Mouse (Mus musculus) thymus, adult 18-20 months (tissue): ENCODE measurements around the gene Ranbp1.
A peak's percentile ranks its signal among the peaks of the same experiment; 100 is the strongest.
"Not testable (repeated sequence)": the region's sequence is repeated elsewhere in the genome, so short reads cannot be mapped to it uniquely, and the experiment has no call there.

ENCODE experiments used
- DNase-seq, 2 experiments: peaks; one replicate each; pipeline ENCODE4 v3.0.0; 2022; ENCODE audit warnings: mixed read lengths in 2 of 2

Ranbp1 gene

GRCm38 (mm10) chr16:18248433-18249363 lies at the start of gene Ranbp1, which contains the start of gene Trmt2a:
Ranbp1 (minus strand) TSS chr16:18248732.
Trmt2a (plus strand) TSS chr16:18248679.
- peak; percentile 95 to 97 for DNase-seq

DNA sequence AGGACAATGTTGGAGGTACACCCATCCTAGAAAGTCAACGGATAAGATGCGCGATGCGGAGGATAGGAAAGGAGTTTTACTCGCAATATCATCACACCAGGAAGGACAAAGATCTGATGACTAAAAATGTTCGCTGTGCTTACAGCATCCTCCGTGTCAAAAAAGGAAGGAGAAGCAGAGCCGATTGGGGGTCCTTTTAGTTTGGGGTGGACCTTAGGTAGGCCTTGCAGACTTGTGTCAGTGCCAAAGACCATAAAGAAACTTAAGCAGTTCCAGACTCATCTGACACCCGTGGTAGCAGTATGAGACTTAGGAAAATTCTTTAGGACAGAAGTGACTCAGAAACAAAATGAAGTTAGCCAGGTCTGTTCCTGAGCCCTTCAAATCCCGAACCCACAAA lies 41.1 kb upstream of the Ranbp1 start:
- DNase-seq: not testable (repeated sequence)

GRCm38 (mm10) chr16:18289067-18289588 lies 40.6 kb upstream of the Ranbp1 start, which contains the start of gene Dgcr8:
Dgcr8 (minus strand) TSS chr16:18289246.
- peak; percentile 97 to 98 for DNase-seq

GRCm38 (mm10) chr16:18288581-18289061 lies 40.1 kb upstream of the Ranbp1 start:
- no peak for DNase-seq

- DNase-seq: no peak
Measured at GRCm38 (mm10) chr16:18288166-18288565, 39.6 kb upstream of the Ranbp1 start.

DNA sequence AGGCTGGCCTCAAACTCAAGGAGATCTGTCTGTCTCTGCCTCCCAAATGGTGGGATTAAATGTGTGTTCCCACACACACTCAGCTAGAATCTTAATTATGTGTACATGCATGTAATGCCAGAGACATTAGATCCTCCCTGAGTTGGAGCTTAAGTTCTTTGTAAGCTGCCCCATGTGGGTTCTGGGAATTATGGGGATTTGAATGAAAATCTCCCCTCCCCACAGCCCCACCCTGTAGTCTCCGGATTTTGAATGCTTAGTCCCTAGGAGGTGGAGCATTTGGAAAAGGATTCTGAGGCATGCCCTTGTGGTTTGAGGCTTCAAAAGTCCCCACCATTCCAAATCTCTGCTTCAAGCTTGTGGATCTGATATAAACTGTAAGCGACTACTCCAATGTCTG lies 26.6 kb upstream of the Ranbp1 start:
- no peak for DNase-seq

- no peak for DNase-seq
Measured at GRCm38 (mm10) chr16:18268182-18268581, 19.6 kb upstream of the Ranbp1 start.

DNA sequence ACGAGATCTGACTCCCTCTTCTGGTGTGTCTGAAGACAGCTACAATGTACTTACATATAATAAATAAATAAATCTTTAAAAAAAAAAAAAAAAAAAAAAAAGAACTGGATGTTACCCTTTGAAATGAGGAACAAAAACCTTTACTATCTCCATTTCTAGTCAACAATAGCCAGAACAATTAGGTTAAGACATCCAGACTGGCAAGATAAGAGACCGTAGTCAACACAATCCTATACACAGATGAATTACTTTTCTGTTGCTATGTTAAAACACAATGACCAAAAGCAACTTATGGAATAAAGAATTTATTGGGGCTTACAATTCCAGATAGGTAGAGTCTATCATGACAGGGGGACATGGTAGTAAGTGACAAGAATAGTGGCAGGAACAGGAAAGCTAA lies 16.5 kb upstream of the Ranbp1 start:
- no peak for DNase-seq

DNA sequence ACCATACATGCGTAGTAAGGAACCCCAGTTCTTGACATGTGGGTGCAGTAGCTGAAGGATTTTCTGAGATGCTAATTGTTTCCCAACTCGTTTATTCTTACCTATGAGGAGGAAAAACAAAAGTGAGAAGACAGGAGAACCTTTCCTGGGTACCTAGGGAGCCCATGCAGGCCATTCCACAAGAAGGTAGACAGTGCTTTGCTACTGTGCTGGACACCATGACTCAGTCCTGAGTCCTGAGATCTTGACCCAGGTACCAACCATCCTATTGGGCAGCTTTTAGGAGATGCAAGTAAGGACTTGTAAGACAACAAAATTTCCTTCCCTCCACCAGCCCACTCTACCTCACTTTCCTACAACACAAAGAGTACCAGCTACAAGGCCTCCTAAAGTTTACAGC lies 9.7 kb upstream of the Ranbp1 start, which contains the start of gene Gm49776:
Gene Gm49776 (minus strand): TSS at position 101 of the 400 bp plus-strand sequence.
- no peak for DNase-seq

- DNase-seq: no peak
Measured at GRCm38 (mm10) chr16:18253866-18254265, 5.3 kb upstream of the Ranbp1 start.

- no peak for DNase-seq
Measured at GRCm38 (mm10) chr16:18252736-18253135, 4.2 kb upstream of the Ranbp1 start.

GRCm38 (mm10) chr16:18250828-18251790 lies 2.6 kb upstream of the Ranbp1 start:
- DNase-seq: no peak

DNA sequence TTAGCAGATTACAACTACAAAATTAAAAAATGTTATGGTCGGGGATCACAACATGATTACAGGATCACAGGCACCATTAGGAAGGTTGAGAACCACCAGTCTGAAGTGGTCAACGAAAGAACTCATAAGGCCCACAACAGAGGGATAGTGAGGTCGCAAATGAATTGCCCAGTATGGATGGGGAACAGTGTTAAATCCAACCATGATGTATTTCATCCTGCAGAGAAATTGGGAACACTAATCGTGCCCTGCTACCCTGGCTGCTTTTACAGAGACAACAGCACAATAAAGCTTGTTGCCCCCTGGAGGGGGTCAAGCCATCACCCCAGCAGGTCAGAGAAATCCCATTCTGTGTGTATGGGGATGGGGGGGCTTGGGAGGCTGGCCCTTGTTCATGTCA lies 1.7 kb upstream of the Ranbp1 start:
- DNase-seq: no peak

GRCm38 (mm10) chr16:18249364-18249967 lies 934 bp upstream of the Ranbp1 start:
- DNase-seq: peak; percentile 26 to 48

DNA sequence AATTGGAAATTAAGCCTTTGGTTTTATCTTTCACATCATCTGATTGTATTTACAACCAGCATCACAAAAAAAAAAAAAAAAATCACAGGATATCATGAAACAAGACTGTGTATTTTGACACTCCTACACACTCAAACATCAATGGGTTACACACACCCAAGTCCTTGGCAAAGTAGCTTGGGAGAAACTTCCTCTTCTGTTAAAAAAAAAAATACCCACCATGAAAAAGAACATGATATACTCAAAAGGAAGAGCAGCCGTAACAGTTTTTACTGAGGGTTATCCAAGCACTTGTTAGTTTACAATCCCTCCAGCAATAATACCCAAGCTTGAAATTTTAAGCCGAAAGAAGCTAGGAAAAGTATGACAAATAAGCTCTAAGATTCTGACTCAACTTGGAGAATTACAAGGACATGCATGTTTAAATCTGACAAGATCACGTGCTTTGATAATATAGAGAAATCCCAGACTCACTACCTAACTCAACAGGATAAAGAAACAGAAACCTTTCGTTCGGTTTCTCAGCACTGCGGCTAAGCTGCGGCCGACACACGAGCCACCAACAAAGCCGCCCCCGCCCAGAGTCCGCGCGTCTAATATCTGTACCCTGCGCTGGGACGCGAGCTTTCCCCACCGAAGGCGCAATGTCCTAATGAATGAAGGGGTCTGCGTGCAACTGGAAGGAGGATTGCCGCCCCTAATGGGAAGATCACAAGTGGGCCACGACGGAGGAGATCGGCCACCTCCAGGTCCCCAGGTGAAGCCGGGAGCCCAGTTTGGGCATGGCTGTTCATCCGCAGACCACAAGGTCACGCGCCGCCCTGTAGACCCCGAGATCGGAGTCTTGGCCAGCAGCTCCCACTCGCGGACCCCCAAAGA lies 772 bp downstream of the Ranbp1 start:
- no peak for DNase-seq

DNA sequence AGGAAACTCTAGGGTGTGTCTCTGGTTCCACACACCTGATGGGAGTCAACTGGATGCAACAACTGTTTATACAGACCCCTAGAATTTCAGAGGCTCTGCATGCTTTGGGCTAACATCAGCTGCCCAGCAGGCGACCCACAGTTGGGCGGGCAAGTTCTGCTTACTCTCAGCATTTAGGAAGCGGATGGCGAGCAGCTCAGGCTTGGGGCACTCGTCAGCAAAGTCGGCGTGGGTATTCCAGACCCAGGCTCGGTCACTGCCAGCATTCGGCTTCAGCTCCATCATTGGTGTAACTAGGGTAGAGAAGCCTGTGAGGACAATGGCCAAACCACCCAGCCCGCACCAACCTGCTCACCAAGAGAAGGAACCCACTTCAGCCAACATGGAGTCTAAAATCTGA lies 7.0 kb downstream of the Ranbp1 start:
- DNase-seq: no peak

- DNase-seq: no peak
Measured at GRCm38 (mm10) chr16:18236676-18237501, 11.6 kb downstream of the Ranbp1 start.

DNA sequence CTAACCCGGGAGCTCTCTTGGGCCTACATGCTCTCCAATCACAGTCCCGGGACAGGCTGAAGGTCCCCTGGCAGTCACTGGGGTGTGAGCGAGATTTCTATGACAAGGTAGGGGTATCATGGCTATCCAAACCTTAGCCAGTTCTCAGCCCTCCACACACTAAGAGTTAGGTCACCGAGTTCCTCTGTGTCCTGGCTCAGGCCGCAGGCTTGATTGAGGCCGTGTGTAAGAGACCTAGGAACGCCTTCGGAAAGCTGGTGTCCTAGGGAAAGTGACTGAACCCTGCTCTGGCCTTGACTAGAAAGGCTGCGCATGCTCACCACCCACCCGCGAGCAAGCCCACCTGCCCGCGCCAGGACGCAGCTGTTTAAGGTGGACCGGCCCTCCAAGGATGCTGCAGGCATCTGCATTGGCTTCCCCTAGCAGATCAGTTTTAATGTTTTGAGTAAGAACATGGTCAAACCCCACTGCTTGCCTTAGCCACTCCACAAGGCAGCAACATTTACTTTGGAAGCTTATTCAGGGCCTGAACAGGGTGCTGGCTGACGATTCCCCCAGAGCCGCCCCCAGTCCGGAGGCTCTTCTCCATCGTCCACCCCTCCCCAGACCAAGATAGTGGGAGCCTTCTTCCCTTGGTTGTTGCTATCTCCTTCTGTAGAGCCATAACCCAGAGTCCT lies 13.0 kb downstream of the Ranbp1 start:
- DNase-seq: peak in 1 of 2 experiments; percentile 57

GRCm38 (mm10) chr16:18234671-18235388 lies 13.7 kb downstream of the Ranbp1 start, which contains the start of gene Zdhhc8:
Zdhhc8 (minus strand) TSS chr16:18235136.
- peak in 1 of 2 experiments; percentile 47 for DNase-seq
